Mouse (Mus musculus) kidney, postnatal 0 days (tissue): ENCODE measurements around the gene Gm42791. TPM values are rescaled to one million over a fixed set of nuclear protein-coding genes. Genes with fewer than 3 reads are reported as not detected.
A peak's percentile ranks its signal among the peaks of the same experiment; 100 is the strongest.

Experiments
- ATAC-seq: fragments of 200-750 bp; cut with Nextera tagmentation; replicated peaks from 2 replicates; pipeline ENCODE4 v1.8.0; 2017; ENCODE audit warnings: low read depth, moderate number of reproducible peaks, moderate TSS enrichment, moderate library complexity; ENCODE audit not compliant: low FRiP score
- DNase-seq: peaks from one replicate; pipeline ENCODE4 v3.0.0-alpha.2; 2016; ENCODE audit warnings: low spot score
- H3K27ac ChIP-seq: fragments of 300-500 bp; sonication (generic); 2 replicates; pipeline ENCODE4 v1.5.1; 2014; ENCODE audit warnings: mild to moderate bottlenecking
- H3K27me3 ChIP-seq: fragments of 300-500 bp; sonication (generic); 2 replicates; pipeline ENCODE4 v1.6.1; 2014; ENCODE audit warnings: low read length, mixed read lengths; ENCODE audit not compliant: insufficient read depth
- H3K36me3 ChIP-seq: fragments of 300-500 bp; sonication (generic); 2 replicates; pipeline ENCODE4 v1.6.1; 2014; ENCODE audit warnings: low read length, mixed read lengths; ENCODE audit not compliant: insufficient read depth
- H3K4me1 ChIP-seq: fragments of 300-500 bp; sonication (generic); replicated peaks from 2 replicates; pipeline ENCODE4 v1.6.1; 2014; ENCODE audit warnings: antibody characterized with exemption, low read length, mixed read lengths; ENCODE audit not compliant: insufficient read depth
- H3K4me2 ChIP-seq: fragments of 300-500 bp; sonication (generic); 2 replicates; pipeline ENCODE4 v1.6.1; 2014; ENCODE audit warnings: mild to moderate bottlenecking, low read length, moderate library complexity, mixed read lengths
- H3K4me3 ChIP-seq: fragments of 300-500 bp; sonication (generic); replicated peaks from 2 replicates; pipeline ENCODE4 v1.5.1; 2014; ENCODE audit warnings: low read depth, low read length
- H3K9ac ChIP-seq: fragments of 300-500 bp; sonication (generic); 2 replicates; pipeline ENCODE4 v1.6.1; 2014; ENCODE audit warnings: low read depth, low read length
- H3K9me3 ChIP-seq: fragments of 300-500 bp; sonication (generic); replicated peaks from 2 replicates; pipeline ENCODE4 v1.6.1; 2016; ENCODE audit warnings: low read length, inconsistent platforms, mixed read lengths
- CTCF ChIP-seq: IDR thresholded peaks from 2 replicates; pipeline ENCODE4 v1.5.1; 2016; ENCODE audit warnings: antibody characterized with exemption, low read depth, mild to moderate bottlenecking, moderate library complexity
- WGBS: fragments of 180-500 bp; shearing (Covaris S2); extraction: QIAGEN DNeasy Blood & Tissue Kit; methylation state at CpG from one replicate; pipeline ENCODE4 v1.1.7; 2014; 5-methylcytosine and 5-hydroxymethylcytosine counted together
- polyA plus RNA-seq: library from polyadenylated mRNA; unstranded; fragments of >200 nt; fragmentation: Nextera tagmentation; extraction: Ambion mirVana; gene quantifications from 2 replicates; pipeline ENCODE4 v1.2.1, GENCODE M21; 2015

Gene Gm42791
- polyA plus RNA-seq, 1 experiment from 2014 or later, result not detected

DNA sequence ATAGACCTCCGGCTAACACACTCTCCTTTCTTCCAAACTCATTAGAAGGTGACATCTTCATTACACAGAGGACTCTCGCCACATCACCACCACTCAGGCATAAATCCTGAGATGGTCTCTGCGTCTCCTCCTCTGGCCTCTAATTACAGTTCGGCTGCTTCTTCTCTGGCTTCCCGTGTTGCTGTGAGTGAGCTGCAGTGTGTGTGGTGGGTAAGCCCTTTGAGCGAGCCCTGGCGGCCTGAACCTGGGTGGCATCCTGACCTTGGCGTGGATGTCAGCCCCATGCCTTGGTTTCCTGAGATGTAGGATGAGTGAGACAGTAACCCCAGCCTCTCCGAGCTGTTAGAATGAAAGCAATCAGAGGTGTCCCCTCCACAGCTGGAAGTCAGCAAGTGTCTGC lies 46.4 kb downstream of the Gm42791 start:
- WGBS, result 52% methylated on average over 9 of the region's 9 CpGs
- H3K27me3 ChIP-seq, result no peaks in the 10 kb centered on the region
- no peaks in the 10 kb centered on the region for H3K9me3 ChIP-seq
- no peak for DNase-seq
- H3K4me3 ChIP-seq, result no peak overlapping the region
- ATAC-seq, result no peak
- H3K9ac ChIP-seq, result no peak overlapping the region
- H3K4me1 ChIP-seq, result 0 out of 2 replicates have a peak, but pooled peaks cover 3% of the 10 kb centered on the region
- no peaks in the 10 kb centered on the region for H3K36me3 ChIP-seq
- TF ChIP-seq CTCF, result no peak
- no peak overlapping the region for H3K4me2 ChIP-seq
- H3K27ac ChIP-seq, result no peak overlapping the region

DNA sequence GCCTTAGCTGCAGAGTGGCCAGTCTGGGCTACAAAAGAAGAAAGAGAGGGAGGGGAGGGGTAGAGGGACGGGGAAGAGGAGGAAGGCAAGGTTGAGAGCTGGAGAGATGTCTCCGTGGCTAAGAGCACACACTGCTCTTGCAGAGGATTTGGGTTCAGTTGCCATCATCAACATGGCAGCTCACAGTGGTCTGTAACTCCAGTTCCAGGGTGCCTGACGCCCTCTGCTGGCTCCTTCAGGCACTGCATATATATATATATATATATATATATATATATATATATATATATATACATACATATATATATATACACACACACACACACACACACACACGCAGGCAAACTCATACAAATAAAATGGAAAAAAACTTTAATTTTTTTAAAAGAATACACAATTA lies 47.5 kb downstream of the Gm42791 start:
- H3K4me1 ChIP-seq, result 0 out of 2 replicates have a peak, but pooled peaks cover 3% of the 10 kb centered on the region
- no peak overlapping the region for H3K4me2 ChIP-seq
- WGBS, result 79% methylated on average over 4 of the region's 4 CpGs
- no peak overlapping the region for H3K4me3 ChIP-seq
- ATAC-seq (no peak), DNase-seq (no peak)
- H3K27ac ChIP-seq, result no peak overlapping the region
- no peaks in the 10 kb centered on the region for H3K27me3 ChIP-seq
- H3K9ac ChIP-seq, result no peak overlapping the region
- H3K36me3 ChIP-seq, result no peaks in the 10 kb centered on the region
- TF ChIP-seq CTCF, result peak; percentile 10; the same call in 1 of the 2 replicates
- no peaks in the 10 kb centered on the region for H3K9me3 ChIP-seq

DNA sequence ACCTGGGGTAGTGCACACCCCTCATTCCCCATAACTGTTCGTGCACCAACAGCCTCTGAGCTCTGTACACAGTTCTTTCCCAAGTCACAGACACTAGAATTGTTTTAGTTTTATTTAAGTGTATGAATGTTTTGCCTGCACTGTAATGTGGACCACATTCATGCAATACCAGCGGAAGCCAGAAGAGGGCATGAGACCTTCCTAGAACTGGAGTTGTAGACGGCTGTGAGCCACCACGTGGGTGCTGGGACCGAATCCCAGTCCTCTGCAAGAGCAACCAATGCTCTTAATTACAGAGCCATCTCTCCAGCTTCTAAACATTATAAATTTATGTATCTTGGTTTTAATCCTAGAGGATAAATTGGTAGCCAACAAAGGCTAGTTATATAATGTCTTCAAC lies 48.2 kb downstream of the Gm42791 start:
- no peak overlapping the region for H3K4me2 ChIP-seq
- H3K4me1 ChIP-seq, result 0 out of 2 replicates have a peak, but pooled peaks cover 3% of the 10 kb centered on the region
- peak; percentile 52 for TF ChIP-seq CTCF
- no peak for DNase-seq
- H3K27ac ChIP-seq, result no peak overlapping the region
- H3K27me3 ChIP-seq, result no peaks in the 10 kb centered on the region
- WGBS, result 86% methylated on average over 5 of the region's 5 CpGs
- H3K4me3 ChIP-seq, result no peak overlapping the region
- no peaks in the 10 kb centered on the region for H3K9me3 ChIP-seq
- no peak for ATAC-seq
- no peak overlapping the region for H3K9ac ChIP-seq
- H3K36me3 ChIP-seq, result no peaks in the 10 kb centered on the region

DNA sequence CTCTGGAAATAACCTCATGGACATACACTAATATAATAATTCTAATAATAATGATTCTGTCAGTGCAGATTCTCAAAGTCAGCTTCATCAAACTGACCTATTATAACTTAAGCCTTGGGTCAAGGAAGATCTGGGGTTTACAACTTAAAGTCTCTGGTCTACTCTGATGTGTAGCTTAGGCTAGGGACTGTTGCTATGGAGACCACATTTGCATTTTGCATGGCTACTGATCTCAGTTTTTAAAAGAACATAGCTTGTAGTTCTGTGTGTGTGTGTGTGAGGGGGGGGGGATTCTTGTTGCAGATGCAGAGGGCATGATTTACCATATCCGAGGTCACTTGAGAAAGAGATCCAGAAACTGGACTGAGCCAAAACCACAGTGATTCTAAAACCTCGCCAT lies 49.2 kb downstream of the Gm42791 start:
- WGBS, result 83% methylated on average over 2 of the region's 2 CpGs

DNA sequence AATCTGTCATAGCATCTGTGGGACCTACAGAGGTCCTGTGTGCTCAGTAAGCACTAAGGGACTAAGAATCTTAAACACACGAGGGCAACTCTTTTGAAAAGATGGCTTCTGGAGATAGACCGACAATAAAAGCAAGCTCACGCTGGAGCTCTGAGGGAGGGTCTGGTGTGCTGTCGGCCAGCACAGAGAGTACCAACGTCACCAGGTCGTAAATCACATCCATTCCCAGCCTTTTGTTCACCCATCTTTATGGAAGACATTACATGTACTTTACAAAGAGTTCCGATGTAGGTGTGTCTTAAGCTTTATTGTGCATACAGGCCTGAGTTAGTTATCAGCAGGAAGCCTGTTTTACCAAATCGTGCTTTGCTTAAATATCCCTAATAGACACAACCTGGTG lies 50.9 kb downstream of the Gm42791 start:
- TF ChIP-seq CTCF, result no peak
- 25% methylated on average over 8 of the region's 8 CpGs for WGBS
- no peak overlapping the region for H3K4me3 ChIP-seq
- DNase-seq (no peak), ATAC-seq (no peak)
- H3K9ac ChIP-seq, result no peak overlapping the region
- no peaks in the 10 kb centered on the region for H3K9me3 ChIP-seq
- H3K27ac ChIP-seq, result no peak overlapping the region
- no peaks in the 10 kb centered on the region for H3K36me3 ChIP-seq
- no peaks in the 10 kb centered on the region for H3K27me3 ChIP-seq
- H3K4me2 ChIP-seq, result no peak overlapping the region
- H3K4me1 ChIP-seq, result no peaks in the 10 kb centered on the region

More for the DNA sequence above, 49.2 kb downstream of the Gm42791 start:
- Histone ChIP-seq H3K36me3 (no peaks in the 10 kb centered on the region), H3K9me3 (no peaks in the 10 kb centered on the region), H3K4me3 (no peak overlapping the region), H3K9ac (no peak overlapping the region), H3K4me2 (no peak overlapping the region), H3K27me3 (no peaks in the 10 kb centered on the region), H3K27ac (no peak overlapping the region), H3K4me1 (0 out of 2 replicates have a peak, but pooled peaks cover 3% of the 10 kb centered on the region)
- DNase-seq, result no peak
- no peak for TF ChIP-seq CTCF
- ATAC-seq, result no peak

DNA sequence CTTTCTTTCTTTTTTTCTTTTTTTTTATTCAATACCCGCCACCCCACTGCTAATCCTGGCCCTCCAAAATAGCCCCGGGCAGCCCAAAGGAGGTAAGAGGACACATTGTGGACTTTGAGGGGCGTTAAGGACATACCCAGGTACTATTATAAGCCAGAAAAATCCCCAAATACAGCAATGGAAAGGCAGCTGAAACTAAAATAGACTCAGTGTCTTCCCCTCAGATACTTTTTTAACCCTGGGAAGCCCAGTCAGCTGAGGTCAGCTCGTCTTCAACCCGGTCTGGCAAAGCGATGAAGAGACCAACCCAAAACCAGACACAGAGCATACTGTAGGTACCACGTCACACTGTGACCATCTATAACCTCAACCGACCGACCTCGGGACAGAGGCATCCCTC lies 51.5 kb downstream of the Gm42791 start:
- Histone ChIP-seq H3K27ac (no peak overlapping the region), H3K27me3 (no peaks in the 10 kb centered on the region), H3K9ac (no peak overlapping the region), H3K4me3 (no peak overlapping the region), H3K4me1 (no peaks in the 10 kb centered on the region), H3K9me3 (no peaks in the 10 kb centered on the region), H3K4me2 (no peak overlapping the region), H3K36me3 (no peaks in the 10 kb centered on the region)
- no peak for TF ChIP-seq CTCF
- 83% methylated on average over 10 of the region's 10 CpGs for WGBS
- DNase-seq, result no peak
- ATAC-seq, result no peak

DNA sequence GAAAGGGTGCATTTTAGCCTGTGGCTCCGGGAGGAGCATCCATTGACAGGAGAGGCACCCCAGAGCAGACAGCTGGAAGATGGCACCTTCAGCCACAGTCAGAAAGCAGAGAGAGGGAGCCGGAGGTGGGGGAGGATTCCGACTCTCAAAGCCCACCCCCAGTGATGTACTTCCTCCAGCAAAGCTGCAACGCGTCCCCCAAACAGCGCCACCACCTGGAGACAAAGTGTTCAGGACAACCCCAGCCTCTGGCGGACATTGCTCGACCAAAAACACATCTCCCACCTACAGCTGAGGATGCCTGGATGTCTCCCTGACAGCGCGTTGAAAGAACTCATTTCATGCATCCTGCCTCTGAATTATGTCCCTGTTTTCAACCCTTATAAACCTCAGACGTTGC lies 52.0 kb downstream of the Gm42791 start:
- H3K36me3 ChIP-seq, result no peaks in the 10 kb centered on the region
- H3K27ac ChIP-seq, result no peak overlapping the region
- H3K4me1 ChIP-seq, result no peaks in the 10 kb centered on the region
- no peak for DNase-seq
- no peaks in the 10 kb centered on the region for H3K27me3 ChIP-seq
- peak; percentile 36; the same call in 1 of the 2 replicates for TF ChIP-seq CTCF
- no peak for ATAC-seq
- no peaks in the 10 kb centered on the region for H3K9me3 ChIP-seq
- H3K9ac ChIP-seq, result no peak overlapping the region
- H3K4me3 ChIP-seq, result no peak overlapping the region
- WGBS, result 59% methylated on average over 11 of the region's 11 CpGs
- H3K4me2 ChIP-seq, result no peak overlapping the region
